Mouse (Mus musculus): ENCODE measurements around the gene Lrrc4c. TPM values are rescaled to one million over a fixed set of nuclear protein-coding genes. Genes with fewer than 3 reads are reported as not detected.

Gene Lrrc4c
- polyA plus RNA-seq, 2 experiments, result 2.0 to 3.2 TPM

- WGBS, result 40% methylated on average over 4 of the region's 4 CpGs
These were observed 1212.7 kb downstream of the Lrrc4c start for GRCm38 (mm10) chr2:97530622-97531021.

GRCm38 (mm10) chr2:97543691-97544672 lies 1226.0 kb downstream of the Lrrc4c start:
- H3K4me3 ChIP-seq (replicated peaks; ENCODE audit: low read length), result no peak overlapping the region
- DNase-seq (ENCODE audit: low spot score) (no peak), ATAC-seq (ENCODE audit: low FRiP score, low read depth) (no peak)
- H3K9ac ChIP-seq (ENCODE audit: low read depth, low read length, severe bottlenecking), result no peak overlapping the region
- H3K4me1 ChIP-seq (ENCODE audit: control insufficient read depth, insufficient read depth, low read length), result no peaks in the 10 kb centered on the region
- no peak overlapping the region for H3K4me2 ChIP-seq (replicated peaks; ENCODE audit: low read depth, low read length, severe bottlenecking)
- no peaks in the 10 kb centered on the region for H3K27me3 ChIP-seq (ENCODE audit: control insufficient read depth, insufficient read depth, low read length)
- no peaks in the 10 kb centered on the region for H3K9me3 ChIP-seq (ENCODE audit: control insufficient read depth, low read length)
- H3K27ac ChIP-seq (replicated peaks; ENCODE audit: low read depth, low read length), result no peak overlapping the region
- TF ChIP-seq POLR2A (IDR thresholded peaks at IDR 0.05; ENCODE audit: borderline replicate concordance, extremely low read depth, insufficient read depth, insufficient read length), result no peak
- H3K36me3 ChIP-seq (ENCODE audit: control insufficient read depth, insufficient read depth, low read length), result no peaks in the 10 kb centered on the region
- WGBS, result 73% methylated on average over 10 of the region's 10 CpGs

More at GRCm38 (mm10) chr2:97530622-97531021, 1212.7 kb downstream of the Lrrc4c start:
- Histone ChIP-seq H3K36me3 (ENCODE audit: control insufficient read depth, insufficient read depth, low read length) (no peaks in the 10 kb centered on the region), H3K4me3 (replicated peaks; ENCODE audit: low read length) (no peak overlapping the region), H3K9ac (ENCODE audit: low read depth, low read length, severe bottlenecking) (no peak overlapping the region), H3K4me2 (replicated peaks; ENCODE audit: low read depth, low read length, severe bottlenecking) (no peak overlapping the region), H3K27ac (replicated peaks; ENCODE audit: low read depth, low read length) (no peak overlapping the region), H3K27me3 (ENCODE audit: control insufficient read depth, insufficient read depth, low read length) (no peaks in the 10 kb centered on the region), H3K9me3 (ENCODE audit: control insufficient read depth, low read length) (no peaks in the 10 kb centered on the region), H3K4me1 (ENCODE audit: control insufficient read depth, insufficient read depth, low read length) (no peaks in the 10 kb centered on the region)
- TF ChIP-seq POLR2A (IDR thresholded peaks at IDR 0.05; ENCODE audit: borderline replicate concordance, extremely low read depth, insufficient read depth, insufficient read length), result no peak
- no peak for ATAC-seq (ENCODE audit: low FRiP score, low read depth)
- DNase-seq (ENCODE audit: low spot score), result no peak

DNA sequence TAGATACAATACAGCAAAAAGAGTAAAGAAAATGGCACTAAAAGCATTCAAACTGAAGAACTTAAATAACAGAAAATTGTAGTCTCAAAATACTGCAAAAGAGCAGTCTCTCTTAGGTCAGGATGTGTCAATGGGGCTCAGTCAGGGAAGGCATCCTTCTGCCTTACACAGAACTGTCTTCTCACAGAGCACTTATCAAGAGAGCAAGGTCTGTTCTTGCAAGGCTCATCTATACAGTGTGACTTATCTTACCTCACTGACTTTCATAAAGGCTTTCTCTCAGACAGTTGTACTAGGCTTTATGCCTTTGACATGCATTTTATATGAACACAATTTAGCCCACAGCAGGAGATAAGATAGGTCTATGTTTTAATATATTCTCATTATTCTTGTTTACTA lies 1226.7 kb downstream of the Lrrc4c start:
- Histone ChIP-seq H3K4me3 (replicated peaks; ENCODE audit: low read length) (no peak overlapping the region), H3K27me3 (ENCODE audit: control insufficient read depth, insufficient read depth, low read length) (no peaks in the 10 kb centered on the region), H3K4me1 (ENCODE audit: control insufficient read depth, insufficient read depth, low read length) (no peaks in the 10 kb centered on the region), H3K9me3 (ENCODE audit: control insufficient read depth, low read length) (no peaks in the 10 kb centered on the region), H3K9ac (ENCODE audit: low read depth, low read length, severe bottlenecking) (no peak overlapping the region), H3K27ac (replicated peaks; ENCODE audit: low read depth, low read length) (no peak overlapping the region), H3K36me3 (ENCODE audit: control insufficient read depth, insufficient read depth, low read length) (no peaks in the 10 kb centered on the region), H3K4me2 (replicated peaks; ENCODE audit: low read depth, low read length, severe bottlenecking) (no peak overlapping the region)
- DNase-seq (ENCODE audit: low spot score) (no peak), ATAC-seq (ENCODE audit: low FRiP score, low read depth) (no peak)
- TF ChIP-seq POLR2A (IDR thresholded peaks at IDR 0.05; ENCODE audit: borderline replicate concordance, extremely low read depth, insufficient read depth, insufficient read length), result no peak

- no peak overlapping the region for H3K9ac ChIP-seq (ENCODE audit: low read depth, low read length, severe bottlenecking)
- ATAC-seq (ENCODE audit: low FRiP score, low read depth) (no peak), DNase-seq (ENCODE audit: low spot score) (no peak)
- H3K27me3 ChIP-seq (ENCODE audit: control insufficient read depth, insufficient read depth, low read length), result no peaks in the 10 kb centered on the region
- no peaks in the 10 kb centered on the region for H3K36me3 ChIP-seq (ENCODE audit: control insufficient read depth, insufficient read depth, low read length)
- no peaks in the 10 kb centered on the region for H3K4me1 ChIP-seq (ENCODE audit: control insufficient read depth, insufficient read depth, low read length)
- no peaks in the 10 kb centered on the region for H3K9me3 ChIP-seq (ENCODE audit: control insufficient read depth, low read length)
- no peak overlapping the region for H3K4me3 ChIP-seq (replicated peaks; ENCODE audit: low read length)
- no peak for TF ChIP-seq POLR2A (IDR thresholded peaks at IDR 0.05; ENCODE audit: borderline replicate concordance, extremely low read depth, insufficient read depth, insufficient read length)
- no peak overlapping the region for H3K27ac ChIP-seq (replicated peaks; ENCODE audit: low read depth, low read length)
- 88% methylated on average over 1 of the region's 1 CpGs for WGBS
- no peak overlapping the region for H3K4me2 ChIP-seq (replicated peaks; ENCODE audit: low read depth, low read length, severe bottlenecking)
These were observed 1228.0 kb downstream of the Lrrc4c start for GRCm38 (mm10) chr2:97545946-97546345.

DNA sequence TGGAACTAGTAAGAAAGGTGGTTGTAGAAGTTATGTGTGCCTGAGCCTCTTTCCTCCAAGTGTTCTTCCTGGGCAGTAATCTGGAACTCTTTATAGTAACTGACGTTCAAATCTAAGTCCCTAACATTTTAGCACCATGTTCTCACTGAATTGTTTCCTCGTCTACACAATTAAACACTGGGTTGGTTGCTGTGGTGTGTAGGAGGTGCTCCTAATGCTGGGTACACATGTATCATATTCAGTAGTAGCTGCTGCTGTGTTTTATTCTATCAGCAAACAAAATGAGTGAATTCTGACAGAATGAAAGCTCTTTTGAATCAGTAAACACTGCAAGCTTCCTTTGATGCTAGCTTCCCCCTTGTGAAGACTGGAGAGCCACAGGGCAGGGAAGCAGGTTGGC lies 1246.5 kb downstream of the Lrrc4c start:
- no peak overlapping the region for H3K9ac ChIP-seq (ENCODE audit: low read depth, low read length, severe bottlenecking)
- H3K4me2 ChIP-seq (replicated peaks; ENCODE audit: low read depth, low read length, severe bottlenecking), result no peak overlapping the region
- no peak for TF ChIP-seq POLR2A (IDR thresholded peaks at IDR 0.05; ENCODE audit: borderline replicate concordance, extremely low read depth, insufficient read depth, insufficient read length)
- H3K9me3 ChIP-seq (ENCODE audit: control insufficient read depth, low read length), result no peaks in the 10 kb centered on the region
- H3K4me3 ChIP-seq (replicated peaks; ENCODE audit: low read length), result no peak overlapping the region
- H3K36me3 ChIP-seq (ENCODE audit: control insufficient read depth, insufficient read depth, low read length), result no peaks in the 10 kb centered on the region
- H3K27ac ChIP-seq (replicated peaks; ENCODE audit: low read depth, low read length), result no peak overlapping the region
- 41% methylated on average over 2 of the region's 2 CpGs for WGBS
- ATAC-seq (ENCODE audit: low FRiP score, low read depth) (no peak), DNase-seq (ENCODE audit: low spot score) (no peak)
- H3K4me1 ChIP-seq (ENCODE audit: control insufficient read depth, insufficient read depth, low read length), result no peaks in the 10 kb centered on the region
- H3K27me3 ChIP-seq (ENCODE audit: control insufficient read depth, insufficient read depth, low read length), result no peaks in the 10 kb centered on the region
